Mouse (Mus musculus) forebrain, embryonic 10.5 days (tissue): Measurements from ENCODE around the gene Dab1. TPM values are rescaled to one million over a fixed set of nuclear protein-coding genes. Genes with fewer than 3 reads are reported as not detected.

Source experiments
- DNase-seq: peaks from one replicate; pipeline ENCODE4 v3.0.0-alpha.2; 2017; ENCODE audit warnings: low spot score; ENCODE audit errors: extremely low spot score
- H3K27ac ChIP-seq: fragments of 300-500 bp; sonication (generic); 2 replicates; pipeline ENCODE4 v1.5.1; 2016; ENCODE audit warnings: mild to moderate bottlenecking
- H3K27me3 ChIP-seq: fragments of 300-500 bp; sonication (generic); 2 replicates; pipeline ENCODE4 v1.6.1; 2016; ENCODE audit warnings: mild to moderate bottlenecking; ENCODE audit not compliant: poor library complexity, severe bottlenecking
- H3K36me3 ChIP-seq: fragments of 300-500 bp; sonication (generic); replicated peaks from 2 replicates; pipeline ENCODE4 v1.6.1; 2016; ENCODE audit warnings: mild to moderate bottlenecking, moderate library complexity
- H3K4me1 ChIP-seq: fragments of 300-500 bp; sonication (generic); 2 replicates; pipeline ENCODE4 v1.6.1; 2016
- H3K4me3 ChIP-seq: fragments of 300-500 bp; sonication (generic); 2 replicates; pipeline ENCODE4 v1.5.1; 2016; ENCODE audit warnings: mild to moderate bottlenecking, moderate library complexity
- H3K9me3 ChIP-seq: fragments of 300-500 bp; sonication (generic); 2 replicates; pipeline ENCODE4 v1.6.1; 2016; ENCODE audit warnings: mild to moderate bottlenecking, moderate library complexity
- WGBS: fragments of 180-500 bp; shearing (Covaris S2); methylation state at CpG from one replicate; pipeline ENCODE4 v1.1.7; 2016; 5-methylcytosine and 5-hydroxymethylcytosine counted together
- polyA plus RNA-seq: library from polyadenylated mRNA; unstranded; fragments of >200 nt; fragmentation: Nextera tagmentation; extraction: Ambion mirVana; gene quantifications from 2 replicates; pipeline ENCODE4 v1.2.1, GENCODE M21; 2016

The Dab1 gene
- polyA plus RNA-seq, 1 experiment from 2014 or later = 26.4 TPM

DNA sequence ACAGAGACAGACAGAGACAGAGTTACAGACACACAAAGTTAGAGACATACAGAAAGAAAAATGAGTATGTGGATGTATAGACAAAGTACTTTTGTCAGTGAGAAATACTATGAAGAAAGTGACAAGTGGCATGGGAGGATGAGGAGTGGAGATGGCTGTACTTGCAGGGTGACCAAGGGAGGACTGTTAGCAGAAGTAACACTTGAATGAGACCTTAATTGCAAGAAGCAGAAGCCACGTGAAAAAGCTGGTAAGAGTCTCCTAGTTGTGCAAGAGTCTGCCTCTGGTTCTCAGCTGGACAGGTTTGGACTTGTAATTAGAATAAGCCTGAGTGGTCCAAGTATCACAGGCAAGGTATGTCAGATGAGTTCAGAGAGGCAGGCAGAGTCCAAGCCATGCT lies 88.0 kb downstream of the Dab1 start:
- Histone ChIP-seq H3K4me3 (no peak overlapping the region), H3K4me1 (peaks cover 26% of the 10 kb centered on the region), H3K27me3 (no peaks in the 10 kb centered on the region), H3K9me3 (no peaks in the 10 kb centered on the region), H3K36me3 (no peaks in the 10 kb centered on the region), H3K27ac (no peak overlapping the region)
- DNase-seq = no peak
- 69% methylated on average over 1 of the region's 1 CpGs for WGBS

DNA sequence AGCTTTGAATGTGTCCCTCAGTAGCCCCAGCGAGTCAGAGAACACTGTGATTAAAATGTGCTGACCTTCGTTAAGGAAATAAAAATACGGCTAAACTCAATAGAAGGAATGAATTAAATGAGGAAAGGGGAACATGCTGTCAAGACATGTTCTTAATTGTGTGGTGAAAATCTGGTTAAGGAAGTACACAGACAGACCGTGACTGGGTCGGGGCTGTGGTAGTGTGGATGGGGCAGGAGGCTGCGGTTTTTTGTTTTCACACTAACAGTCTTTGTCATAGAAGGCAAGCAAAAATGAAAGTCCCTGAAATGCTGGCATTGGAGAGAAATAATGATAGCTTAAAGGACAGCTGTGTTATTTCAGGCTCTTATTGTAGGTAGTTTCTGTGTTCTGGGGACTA lies 92.2 kb downstream of the Dab1 start:
- Histone ChIP-seq H3K36me3 (no peaks in the 10 kb centered on the region), H3K9me3 (no peaks in the 10 kb centered on the region), H3K27me3 (no peaks in the 10 kb centered on the region), H3K27ac (no peak overlapping the region), H3K4me1 (peaks cover 16% of the 10 kb centered on the region), H3K4me3 (no peak overlapping the region)
- no peak for DNase-seq
- WGBS = 63% methylated on average over 6 of the region's 6 CpGs

DNA sequence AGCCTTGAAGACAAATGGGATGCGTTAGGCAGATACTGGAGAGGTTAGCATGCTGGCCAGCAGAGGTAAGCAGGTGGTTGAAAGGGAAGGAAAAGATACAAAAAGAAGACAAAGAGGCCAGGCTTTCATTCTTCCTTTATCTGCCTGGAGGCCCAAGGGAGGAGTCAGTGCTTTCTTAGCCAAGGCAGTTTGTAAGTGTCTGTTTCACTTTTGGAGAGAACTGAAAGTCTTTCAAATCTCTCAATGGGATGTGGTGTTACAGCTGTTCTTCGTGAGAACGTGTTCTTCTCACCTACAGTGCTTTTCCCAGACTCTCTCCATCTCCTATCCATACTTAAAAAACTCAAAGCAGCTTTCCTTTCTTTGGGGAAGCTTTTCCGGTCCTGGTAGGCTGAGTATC lies 94.8 kb downstream of the Dab1 start:
- no peak for DNase-seq
- Histone ChIP-seq H3K27ac (no peak overlapping the region), H3K36me3 (no peaks in the 10 kb centered on the region), H3K27me3 (no peaks in the 10 kb centered on the region), H3K9me3 (no peaks in the 10 kb centered on the region), H3K4me1 (peaks cover 16% of the 10 kb centered on the region), H3K4me3 (no peak overlapping the region)
- 85% methylated on average over 4 of the region's 4 CpGs for WGBS

DNA sequence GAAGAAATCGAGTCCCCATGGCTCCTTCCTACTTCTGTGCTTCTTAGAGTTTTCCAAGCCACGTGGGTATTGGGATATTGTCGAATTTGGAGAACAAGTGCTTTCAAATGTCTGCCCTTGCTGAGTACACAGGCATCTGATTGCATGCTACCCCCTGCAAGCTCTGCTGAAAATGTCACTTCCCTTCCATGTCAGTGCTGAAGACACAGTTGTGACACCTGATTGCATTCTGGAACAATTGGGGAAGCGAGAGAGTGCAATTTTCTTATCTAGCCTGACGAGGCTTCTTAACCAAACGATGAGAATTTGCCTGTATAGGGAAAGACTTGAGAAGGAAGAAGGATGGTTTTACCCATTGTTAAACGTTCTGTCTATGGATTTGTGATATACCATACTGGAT lies 95.8 kb downstream of the Dab1 start:
- no peak for DNase-seq
- peaks cover 16% of the 10 kb centered on the region for H3K4me1 ChIP-seq
- H3K27me3 ChIP-seq = no peaks in the 10 kb centered on the region
- no peaks in the 10 kb centered on the region for H3K9me3 ChIP-seq
- H3K27ac ChIP-seq = no peak overlapping the region
- H3K4me3 ChIP-seq = no peak overlapping the region
- H3K36me3 ChIP-seq = no peaks in the 10 kb centered on the region
- 80% methylated on average over 7 of the region's 7 CpGs for WGBS

DNA sequence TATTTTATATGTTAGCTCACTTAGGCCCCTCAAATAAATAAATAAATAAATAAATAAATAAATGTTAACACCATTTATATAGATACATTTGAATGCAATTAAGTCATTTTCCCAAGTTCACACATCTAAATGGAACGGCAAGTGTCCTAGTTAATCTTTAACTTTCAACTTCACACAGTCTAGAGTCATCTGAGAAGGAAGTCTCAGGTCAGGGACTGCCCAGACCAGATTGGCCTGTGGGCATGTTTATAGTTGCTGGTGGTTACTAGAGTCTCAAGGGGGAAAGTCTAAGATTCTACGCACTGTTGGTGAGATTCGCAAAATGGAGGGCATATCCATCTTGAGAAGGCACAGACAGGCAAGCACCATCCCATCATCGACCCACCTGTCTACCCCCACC lies 96.4 kb downstream of the Dab1 start:
- 95% methylated on average over 4 of the region's 4 CpGs for WGBS
- Histone ChIP-seq H3K9me3 (no peaks in the 10 kb centered on the region), H3K27me3 (no peaks in the 10 kb centered on the region), H3K27ac (no peak overlapping the region), H3K4me1 (peaks cover 15% of the 10 kb centered on the region), H3K36me3 (no peaks in the 10 kb centered on the region), H3K4me3 (no peak overlapping the region)
- no peak for DNase-seq

DNA sequence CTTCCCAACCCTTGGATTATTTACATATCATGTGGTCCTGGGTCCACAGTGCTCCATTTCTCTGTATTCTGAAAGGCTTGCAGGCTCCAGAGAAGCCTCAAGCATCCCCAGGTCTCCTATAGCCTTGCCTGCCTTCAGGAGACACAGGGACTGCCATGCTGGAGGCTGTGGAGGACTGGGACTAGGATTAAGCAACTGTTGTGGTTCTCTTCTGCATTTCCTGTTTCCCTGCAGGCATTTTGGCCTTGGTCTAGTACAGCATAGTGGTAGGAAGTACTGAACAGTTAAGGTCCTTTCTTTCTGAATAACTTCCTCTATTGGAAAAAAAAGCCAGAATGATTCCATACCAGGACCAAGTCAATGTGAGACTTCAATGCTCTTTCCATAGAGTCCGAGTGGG lies 103.6 kb downstream of the Dab1 start:
- no peaks in the 10 kb centered on the region for H3K36me3 ChIP-seq
- no peaks in the 10 kb centered on the region for H3K9me3 ChIP-seq
- H3K27me3 ChIP-seq = no peaks in the 10 kb centered on the region
- H3K4me1 ChIP-seq = peaks cover 10% of the 10 kb centered on the region
- H3K27ac ChIP-seq = no peak overlapping the region
- DNase-seq = no peak
- no peak overlapping the region for H3K4me3 ChIP-seq
- 93% methylated on average over 1 of the region's 1 CpGs for WGBS

DNA sequence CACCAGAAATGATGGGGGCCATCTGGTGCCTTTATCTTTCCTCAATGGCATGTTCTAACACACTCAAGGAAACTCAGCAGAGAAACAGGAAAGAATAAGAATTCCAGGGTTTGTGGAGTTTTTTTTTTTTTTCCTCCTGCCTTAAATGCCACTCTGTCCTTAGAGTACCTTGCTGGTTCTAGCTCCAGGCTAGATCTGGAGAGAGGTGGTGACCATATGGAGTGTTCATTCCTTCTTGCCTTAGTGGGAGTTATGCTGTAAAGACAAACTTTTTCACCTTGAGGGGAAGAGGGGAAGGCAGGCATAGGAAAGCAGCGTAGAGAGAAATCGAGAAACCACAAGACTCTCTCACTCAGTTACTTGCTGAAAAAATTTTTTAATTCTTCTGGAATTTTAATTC lies 107.3 kb downstream of the Dab1 start:
- Histone ChIP-seq H3K9me3 (no peaks in the 10 kb centered on the region), H3K4me3 (no peak overlapping the region), H3K27me3 (no peaks in the 10 kb centered on the region), H3K27ac (no peak overlapping the region), H3K36me3 (no peaks in the 10 kb centered on the region), H3K4me1 (peaks cover 10% of the 10 kb centered on the region)
- WGBS = 87% methylated on average over 2 of the region's 2 CpGs
- no peak for DNase-seq

DNA sequence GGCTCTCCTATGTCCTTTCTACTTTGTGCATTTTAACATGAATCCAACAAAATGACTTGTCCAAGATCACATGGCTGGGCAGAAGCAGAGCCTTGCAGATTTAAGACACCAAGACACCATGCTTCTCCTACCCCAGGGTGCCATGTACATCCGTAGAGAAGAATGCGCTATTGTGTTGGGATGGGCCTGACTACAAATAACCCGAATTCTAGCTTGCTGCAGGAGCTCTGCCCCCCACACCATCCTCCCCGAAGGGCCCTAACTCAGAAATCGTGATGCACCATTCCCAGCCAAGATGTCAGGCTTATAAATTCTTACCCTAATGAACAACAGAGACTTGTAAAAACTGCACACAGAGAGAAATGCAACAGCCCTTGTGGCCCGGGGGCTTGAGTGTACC lies 118.0 kb downstream of the Dab1 start:
- Histone ChIP-seq H3K36me3 (no peaks in the 10 kb centered on the region), H3K4me3 (no peak overlapping the region), H3K9me3 (no peaks in the 10 kb centered on the region), H3K27me3 (no peaks in the 10 kb centered on the region), H3K4me1 (0 out of 2 replicates have a peak, but pooled peaks cover 6% of the 10 kb centered on the region), H3K27ac (no peak overlapping the region)
- no peak for DNase-seq
- 70% methylated on average over 6 of the region's 6 CpGs for WGBS

DNA sequence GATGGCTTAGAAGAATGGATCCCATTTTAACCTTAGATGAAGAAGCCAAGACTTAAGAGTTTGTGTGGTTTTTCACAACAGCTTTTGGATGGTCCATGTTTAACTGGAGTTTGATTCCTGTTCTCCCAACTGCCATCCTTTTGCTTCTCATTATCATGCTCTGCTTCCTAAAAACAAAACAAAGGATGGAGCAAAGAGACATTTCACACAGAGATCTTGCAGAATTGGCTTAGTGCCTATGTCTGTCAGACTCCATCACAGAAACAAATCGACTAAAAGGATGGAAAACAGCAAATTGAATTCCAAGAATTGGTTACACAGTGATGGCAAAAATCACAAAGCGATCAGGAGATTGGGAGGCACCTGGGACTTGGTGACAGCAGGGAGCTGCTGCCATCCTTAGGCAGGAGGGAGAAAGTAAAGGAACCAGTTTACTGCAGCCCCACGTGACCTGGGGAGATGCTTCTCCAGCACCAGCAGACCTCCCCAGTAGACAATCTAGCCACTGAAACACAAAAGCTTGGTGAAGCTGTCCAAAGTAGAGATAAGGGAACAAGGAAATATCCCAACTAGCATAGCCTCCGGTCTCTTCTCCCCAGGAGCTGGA lies 132.2 kb downstream of the Dab1 start:
- Histone ChIP-seq H3K27ac (no peak overlapping the region), H3K4me1 (0 out of 2 replicates have a peak, but pooled peaks cover 3% of the 10 kb centered on the region), H3K9me3 (no peaks in the 10 kb centered on the region), H3K36me3 (no peaks in the 10 kb centered on the region), H3K27me3 (peaks cover 23% of the 10 kb centered on the region), H3K4me3 (no peak overlapping the region)
- 57% methylated on average over 4 of the region's 4 CpGs for WGBS
- DNase-seq = no peak

DNA sequence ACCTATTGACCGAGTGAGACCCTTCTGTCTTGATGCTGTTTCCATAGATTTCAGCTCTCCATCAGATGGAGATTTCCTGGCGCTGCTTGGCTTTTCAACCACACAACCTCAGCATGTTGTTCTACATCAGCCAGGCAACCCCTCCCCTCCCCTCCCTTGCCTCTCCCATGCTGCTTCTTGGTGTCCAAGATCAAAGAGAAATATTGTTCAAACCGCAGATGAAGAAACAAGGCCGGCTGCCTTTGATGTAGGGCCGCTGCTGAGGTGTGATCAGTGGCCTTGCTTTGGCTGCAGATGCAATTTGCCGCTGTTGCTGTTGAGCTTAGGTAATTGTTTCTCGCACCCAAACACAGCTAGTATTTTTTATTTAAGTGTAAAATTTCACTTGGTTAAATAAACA lies 135.4 kb downstream of the Dab1 start:
- peaks cover 42% of the 10 kb centered on the region for H3K27me3 ChIP-seq
- H3K4me1 ChIP-seq = peaks cover 18% of the 10 kb centered on the region
- DNase-seq = no peak
- H3K4me3 ChIP-seq = no peak overlapping the region
- H3K27ac ChIP-seq = no peak overlapping the region
- H3K9me3 ChIP-seq = no peaks in the 10 kb centered on the region
- WGBS = 84% methylated on average over 7 of the region's 7 CpGs
- no peaks in the 10 kb centered on the region for H3K36me3 ChIP-seq

DNA sequence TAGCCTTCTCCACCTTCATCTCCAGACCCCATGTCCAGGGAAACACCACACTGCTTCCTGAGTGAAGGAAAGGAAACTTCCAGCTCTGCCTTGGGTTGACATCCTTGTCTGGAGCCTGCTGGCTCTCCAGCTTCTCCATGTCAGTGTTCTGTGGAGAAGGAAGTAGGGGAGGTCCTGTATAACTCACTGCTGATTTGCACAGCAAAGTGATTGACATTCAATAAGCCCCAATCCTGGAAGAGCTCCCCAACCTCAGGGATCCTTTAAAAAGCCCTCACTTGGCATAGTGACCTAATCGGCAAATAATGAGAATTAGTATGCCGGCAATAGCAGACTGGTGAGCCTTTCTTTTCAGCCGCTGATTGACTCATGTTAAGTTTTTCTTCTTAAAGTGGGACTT lies 138.1 kb downstream of the Dab1 start:
- Histone ChIP-seq H3K4me3 (no peak overlapping the region), H3K36me3 (no peaks in the 10 kb centered on the region), H3K27ac (no peak overlapping the region), H3K4me1 (peaks cover 22% of the 10 kb centered on the region), H3K27me3 (peaks cover 62% of the 10 kb centered on the region), H3K9me3 (no peaks in the 10 kb centered on the region)
- 46% methylated on average over 3 of the region's 3 CpGs for WGBS
- no peak for DNase-seq

DNA sequence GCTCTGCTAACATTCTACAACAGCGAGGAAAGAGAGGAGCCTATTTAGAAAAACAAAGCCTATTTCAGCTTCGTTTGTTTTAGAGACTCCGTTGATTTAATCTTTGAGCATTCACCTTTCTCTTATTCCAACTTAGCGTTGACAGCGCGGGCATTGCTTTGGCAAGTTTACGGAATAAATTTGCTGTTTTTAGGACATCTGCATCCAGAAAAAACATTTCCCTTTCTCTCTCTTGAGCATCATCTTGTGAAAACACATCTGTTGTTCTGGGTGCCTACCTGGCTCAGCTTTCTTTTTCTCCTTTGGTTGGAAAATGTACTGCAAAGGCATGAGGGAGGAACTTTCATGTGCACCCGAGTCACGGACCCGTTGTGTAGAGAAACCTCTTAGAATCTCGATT lies 143.3 kb downstream of the Dab1 start:
- no peaks in the 10 kb centered on the region for H3K36me3 ChIP-seq
- DNase-seq = no peak
- 90% methylated on average over 11 of the region's 11 CpGs for WGBS
- no peak overlapping the region for H3K27ac ChIP-seq
- H3K4me3 ChIP-seq = no peak overlapping the region
- peaks cover 37% of the 10 kb centered on the region for H3K27me3 ChIP-seq
- H3K4me1 ChIP-seq = peaks cover 25% of the 10 kb centered on the region
- H3K9me3 ChIP-seq = no peaks in the 10 kb centered on the region

DNA sequence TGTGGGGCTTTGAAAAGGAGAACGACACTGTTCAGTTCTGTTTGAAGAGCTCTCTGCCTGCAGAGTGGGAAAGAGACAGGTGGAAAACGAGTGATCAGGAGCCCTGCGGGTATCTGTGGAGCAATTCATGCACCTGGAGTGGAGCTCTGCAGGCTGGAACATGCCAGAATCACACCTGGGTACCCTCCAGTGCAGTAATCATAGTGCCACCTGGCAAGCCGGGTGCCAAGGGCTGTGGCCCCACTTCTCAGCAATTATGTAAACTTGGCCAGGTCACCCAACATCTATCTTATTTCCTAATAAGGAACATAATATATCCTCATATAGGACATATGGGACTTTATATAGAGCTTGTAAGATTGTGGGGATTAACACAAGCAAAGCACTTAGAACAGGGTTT lies 156.6 kb downstream of the Dab1 start:
- Histone ChIP-seq H3K27me3 (no peaks in the 10 kb centered on the region), H3K4me3 (no peak overlapping the region), H3K4me1 (no peaks in the 10 kb centered on the region), H3K36me3 (no peaks in the 10 kb centered on the region), H3K27ac (no peak overlapping the region), H3K9me3 (no peaks in the 10 kb centered on the region)
- 84% methylated on average over 4 of the region's 4 CpGs for WGBS
- no peak for DNase-seq

DNA sequence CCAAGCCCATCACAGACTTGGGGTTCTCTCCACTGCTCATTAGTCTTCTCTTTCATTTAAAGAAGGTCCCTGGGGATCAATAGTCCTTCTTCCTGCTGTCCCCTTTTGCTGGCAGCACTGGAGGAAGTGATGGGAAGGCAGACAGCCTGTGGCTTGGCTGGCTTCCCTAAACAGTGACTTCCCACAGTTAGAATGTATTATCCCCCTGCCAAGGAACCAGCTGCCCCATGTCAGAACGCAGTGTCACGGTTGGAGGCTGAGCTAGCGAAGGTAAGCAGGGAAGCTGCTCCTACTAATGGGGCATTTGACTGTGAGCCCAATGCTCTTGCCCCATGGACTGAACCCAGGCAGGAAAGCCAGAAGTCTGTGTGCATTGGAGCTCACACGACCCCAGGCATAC lies 162.2 kb downstream of the Dab1 start:
- H3K9me3 ChIP-seq = no peaks in the 10 kb centered on the region
- no peak overlapping the region for H3K27ac ChIP-seq
- no peaks in the 10 kb centered on the region for H3K4me1 ChIP-seq
- DNase-seq = no peak
- H3K4me3 ChIP-seq = no peak overlapping the region
- no peaks in the 10 kb centered on the region for H3K27me3 ChIP-seq
- 74% methylated on average over 4 of the region's 4 CpGs for WGBS
- H3K36me3 ChIP-seq = no peaks in the 10 kb centered on the region
